40 mouse cellular contexts compared by ENCODE assay signal in genomic region chr7:46934788-46935187, GRCm38 (mm10). TPM values are rescaled to one million over a fixed set of nuclear protein-coding genes. Genes with fewer than 3 reads are reported as not detected.
DNase-seq lines count a peak whose midpoint lies in the region; ATAC-seq and TF ChIP-seq lines count a peak whose summit lies in the region.
"Had no signal": no experiment of that assay in that cellular context is flagged by ENCODE, and none has a peak within 500 bp of the region (broad histone marks: within the 10 kb centered on the region; RNA-seq: fewer than 3 reads in every experiment).

No protein-coding gene starts in this region.

- no peaks in the 10 kb centered on the region for H3K4me1 ChIP-seq in kidney, postnatal 0 days (replicated peaks; ENCODE audit: insufficient read depth, low read length)
- no peaks in the 10 kb centered on the region for H3K4me1 ChIP-seq in lung, embryonic 14.5 days (ENCODE audit: insufficient read depth)
- H3K4me1 ChIP-seq in lung, adult 2 months (ENCODE audit: control insufficient read depth, insufficient read depth, low read length), result no peaks in the 10 kb centered on the region
- H3K4me1 ChIP-seq: embryonic facial prominence, embryonic 10.5 days; embryonic facial prominence, embryonic 15.5 days; forebrain, embryonic 12.5 days; hindbrain, embryonic 12.5 days; intestine, embryonic 15.5 days; kidney, embryonic 15.5 days; limb, embryonic 13.5 days; neural tube, embryonic 15.5 days had no signal

- no peak overlapping the region for H3K9ac ChIP-seq in kidney, postnatal 0 days (ENCODE audit: low read depth, low read length)
- H3K9ac ChIP-seq in lung, embryonic 14.5 days, result no peak overlapping the region
- H3K9ac ChIP-seq: embryonic facial prominence, embryonic 15.5 days; forebrain, embryonic 12.5 days; forebrain, postnatal 0 days; hindbrain, embryonic 12.5 days; intestine, embryonic 15.5 days; kidney, embryonic 15.5 days; limb, embryonic 13.5 days; neural tube, embryonic 15.5 days had no signal

- no peak overlapping the region for H3K27ac ChIP-seq in kidney, postnatal 0 days
- H3K27ac ChIP-seq in lung, embryonic 14.5 days (ENCODE audit: low read depth), result no peak overlapping the region
- H3K27ac ChIP-seq: embryonic facial prominence, embryonic 10.5 days; embryonic facial prominence, embryonic 15.5 days; forebrain, embryonic 12.5 days; hindbrain, embryonic 12.5 days; hindbrain, postnatal 0 days; intestine, embryonic 15.5 days; kidney, embryonic 15.5 days; left cerebral cortex, adult 2 months; limb, embryonic 13.5 days; neural tube, embryonic 15.5 days had no signal

- H3K4me3 ChIP-seq in kidney, postnatal 0 days (replicated peaks; ENCODE audit: low read depth, low read length), result no peak overlapping the region
- H3K4me3 ChIP-seq in lung, embryonic 14.5 days (ENCODE audit: low read depth, low read length), result no peak overlapping the region
- no peak overlapping the region for H3K4me3 ChIP-seq in lung, adult 2 months (replicated peaks; ENCODE audit: extremely low read depth, low read depth, low read length)
- H3K4me3 ChIP-seq: embryonic facial prominence, embryonic 10.5 days; embryonic facial prominence, embryonic 15.5 days; forebrain, embryonic 12.5 days; hindbrain, embryonic 12.5 days; intestine, embryonic 15.5 days; kidney, embryonic 15.5 days; left cerebral cortex, adult 2 months; limb, embryonic 13.5 days; neural tube, embryonic 15.5 days had no signal

- TF ChIP-seq POLR2A in lung, adult 2 months (IDR thresholded peaks at IDR 0.05; ENCODE audit: borderline replicate concordance, extremely low read depth, low read depth, low read length), result no peak

- no peak for TF ChIP-seq CTCF in kidney, postnatal 0 days (IDR thresholded peaks at IDR 0.05; ENCODE audit: low read depth)
- TF ChIP-seq CTCF in lung, embryonic 14.5 days (IDR thresholded peaks at IDR 0.05; ENCODE audit: low read depth), result no peak
- TF ChIP-seq CTCF in lung, adult 2 months (IDR thresholded peaks at IDR 0.05; ENCODE audit: insufficient read depth, low read length), result no peak

- H3K27me3 ChIP-seq in kidney, postnatal 0 days (ENCODE audit: insufficient read depth, low read length), result no peaks in the 10 kb centered on the region
- no peaks in the 10 kb centered on the region for H3K27me3 ChIP-seq in lung, embryonic 14.5 days (ENCODE audit: insufficient read depth, low read length)
- H3K27me3 ChIP-seq: embryonic facial prominence, embryonic 15.5 days; forebrain, embryonic 12.5 days; hindbrain, embryonic 12.5 days; intestine, embryonic 15.5 days; kidney, embryonic 15.5 days; limb, embryonic 13.5 days; neural tube, embryonic 15.5 days had no signal

- H3K36me3 ChIP-seq in kidney, postnatal 0 days (ENCODE audit: insufficient read depth, low read length), result peaks cover 37% of the 10 kb centered on the region
- H3K36me3 ChIP-seq in lung, embryonic 14.5 days (ENCODE audit: insufficient read depth), result peaks cover 52% of the 10 kb centered on the region

- DNase-seq in kidney, postnatal 0 days (ENCODE audit: low spot score), result peak; percentile 4
- DNase-seq in kidney, adult 8-10 months, result no peak
- DNase-seq in lung, embryonic 14.5 days, result peak; percentile 58
- DNase-seq in lung, adult 2 months, result no peak
- DNase-seq in 416B (ENCODE audit: low read depth) (peak; percentile 52), MN1 (ENCODE audit: low spot score) (no peak)
- DNase-seq: adrenal gland, postnatal 25 days; cerebellum, adult 11-12 months; forebrain, postnatal 0 days; heart, postnatal 14 days; midbrain, embryonic 14.5 days; retina, postnatal 1 day; right cerebral cortex, postnatal 14 days; thymus, postnatal 4 days had no signal

- no peaks in the 10 kb centered on the region for H3K9me3 ChIP-seq in kidney, postnatal 0 days (replicated peaks; ENCODE audit: low read length)
- H3K9me3 ChIP-seq in lung, embryonic 14.5 days (ENCODE audit: low read depth, low read length), result no peaks in the 10 kb centered on the region
- H3K9me3 ChIP-seq: embryonic facial prominence, embryonic 10.5 days; embryonic facial prominence, embryonic 15.5 days; forebrain, embryonic 12.5 days; hindbrain, embryonic 12.5 days; intestine, embryonic 15.5 days; kidney, embryonic 15.5 days; limb, embryonic 13.5 days; neural tube, embryonic 15.5 days had no signal

- ATAC-seq in kidney, postnatal 0 days (replicated peaks; ENCODE audit: low FRiP score, low read depth), result no peak
- ATAC-seq in lung, embryonic 14.5 days (ENCODE audit: insufficient read depth), result no peak
- ATAC-seq in hematopoietic stem cell, adult 5-6 weeks (replicated peaks in 1 of 2; ENCODE audit: insufficient read depth in 1 of 2, low FRiP score in 2 of 2, low TSS enrichment in 1 of 2, low read depth in 1 of 2, poor library complexity in 2 of 2, severe bottlenecking in 2 of 2), result peak; percentile 77
- ATAC-seq: CD4-positive, CD25-positive, alpha-beta regulatory T cell, adult 4 months; forebrain, postnatal 0 days; hindbrain, postnatal 0 days; intestine, embryonic 15.5 days had no signal

- no peak overlapping the region for H3K4me2 ChIP-seq in kidney, postnatal 0 days (ENCODE audit: low read length)
- H3K4me2 ChIP-seq in lung, embryonic 14.5 days, result no peak overlapping the region
- H3K4me2 ChIP-seq: embryonic facial prominence, embryonic 15.5 days; forebrain, embryonic 12.5 days; hindbrain, embryonic 12.5 days; intestine, embryonic 15.5 days; kidney, embryonic 15.5 days; limb, embryonic 13.5 days; liver, embryonic 11.5 days; neural tube, embryonic 15.5 days had no signal

- 64% methylated on average over 8 of the region's 8 CpGs for WGBS in kidney, postnatal 0 days
- 70% methylated on average over 8 of the region's 8 CpGs for WGBS in lung, embryonic 14.5 days
- 56% methylated on average over 8 of the region's 8 CpGs for WGBS in lung, adult 2 months

RNA-seq across cellular contexts. Expression of gene Tsg101, which starts 15.0 kb away (rescaled TPM):
- polyA plus RNA-seq in kidney, postnatal 0 days (2015; fragmentation: Nextera tagmentation; extraction: Ambion mirVana), result 169 and 171 TPM in 2 replicates
- 176 and 180 TPM in 2 replicates for polyA plus RNA-seq in lung, embryonic 14.5 days (2014; fragmentation: Nextera tagmentation; extraction: Ambion mirVana)
- polyA plus RNA-seq in lung, adult 2 months (2012; rRNA removed), result 57.3 and 75.1 TPM in 2 replicates
- 61.9 and 66.0 TPM in 2 replicates for total RNA-seq in hematopoietic stem cell, adult 5-6 weeks (2017)

RNA-seq across cellular contexts. Expression of gene Uevld, which starts 23.5 kb away (rescaled TPM):
- 7.2 and 8.0 TPM in 2 replicates for polyA plus RNA-seq in kidney, postnatal 0 days (2015; fragmentation: Nextera tagmentation; extraction: Ambion mirVana)
- polyA plus RNA-seq in lung, embryonic 14.5 days (2014; fragmentation: Nextera tagmentation; extraction: Ambion mirVana), result 14.9 TPM in 2 replicates
- polyA plus RNA-seq in lung, adult 2 months (2012; rRNA removed), result 1.9 and 3.9 TPM in 2 replicates
- total RNA-seq in hematopoietic stem cell, adult 5-6 weeks (2017), result 20.8 and 22.5 TPM in 2 replicates

RNA-seq across cellular contexts. Expression of gene Gm9999, which starts 48.6 kb away (rescaled TPM):
- not detected in 2 replicates for polyA plus RNA-seq in kidney, postnatal 0 days (2015; fragmentation: Nextera tagmentation; extraction: Ambion mirVana)
- polyA plus RNA-seq in lung, embryonic 14.5 days (2014; fragmentation: Nextera tagmentation; extraction: Ambion mirVana), result not detected in 2 replicates
- polyA plus RNA-seq in lung, adult 2 months (2012; rRNA removed), result not detected in 2 replicates
- total RNA-seq in hematopoietic stem cell, adult 5-6 weeks (2017), result not detected in 2 replicates
- total RNA-seq: adrenal gland, adult 18-20 months; adrenal gland, postnatal 25 days; forebrain, postnatal 0 days; gastrocnemius, adult 8-10 months; gastrocnemius, postnatal 4 days; heart, adult 8-10 months; heart, postnatal 14 days; hindbrain, postnatal 0 days; layer of hippocampus, adult 18-20 months; layer of hippocampus, postnatal 10 days; left cerebral cortex, adult 2 months; left cerebral cortex, postnatal 25 days; megakaryocyte-erythroid progenitor cell, adult 5-6 weeks had no signal
- polyA plus RNA-seq: CD4-positive, CD25-positive, alpha-beta regulatory T cell, adult 4 months; embryonic facial prominence, embryonic 10.5 days; embryonic facial prominence, embryonic 15.5 days; forebrain, embryonic 12.5 days; forebrain, postnatal 0 days; heart, embryonic 14.5 days; hindbrain, embryonic 12.5 days; hindbrain, postnatal 0 days; intestine, embryonic 15.5 days; kidney, embryonic 15.5 days; limb, embryonic 13.5 days; liver, embryonic 11.5 days; liver, embryonic 16.5 days; midbrain, embryonic 14.5 days; neural tube, embryonic 15.5 days; small intestine, adult 2 months; stomach, embryonic 14.5 days; thymus, postnatal 0 days had no signal

Comparison
In these comparisons a context has a peak if more than half of its experiments do, and no peak if none do; other contexts are left out.
1. DNase-seq: peak in kidney, postnatal 0 days (single experiment), lung, embryonic 14.5 days (single experiment) and 416B (single experiment); none in kidney, adult 8-10 months (0 of 2), lung, adult 2 months (single experiment) and MN1 (single experiment).
2. ATAC-seq: peak in hematopoietic stem cell, adult 5-6 weeks (2 of 2); none in kidney, postnatal 0 days (single experiment) and lung, embryonic 14.5 days (single experiment).